Mouse (Mus musculus) brain, embryonic 14.5 days (tissue): ENCODE data around the gene Gm13697. TPM values are rescaled to one million over a fixed set of nuclear protein-coding genes. Genes with fewer than 3 reads are reported as not detected.
A peak's percentile ranks its signal among the peaks of the same experiment; 100 is the strongest.
"Not testable (repeated sequence)": the region's sequence is repeated elsewhere in the genome, so short reads cannot be mapped to it uniquely, and the experiment has no call there.

Experiments used
- DNase-seq: peaks from one replicate; pipeline ENCODE4 v3.0.0-alpha.2; 2011; ENCODE audit warnings: low read depth
- CTCF ChIP-seq: fragments of 200-500 bp; IDR thresholded peaks from 2 replicates; pipeline ENCODE4 v1.5.1; 2012; ENCODE audit warnings: inconsistent platforms, mild to moderate bottlenecking, moderate library complexity, borderline replicate concordance; ENCODE audit not compliant: insufficient read depth, insufficient read length; ENCODE audit errors: extremely low read depth
- POLR2A ChIP-seq: fragments of 200-500 bp; IDR thresholded peaks from 2 replicates; pipeline ENCODE4 v1.6.1; 2012; ENCODE audit warnings: mild to moderate bottlenecking, inconsistent platforms, borderline replicate concordance; ENCODE audit not compliant: poor library complexity, insufficient read depth, insufficient read length, severe bottlenecking; ENCODE audit errors: extremely low read depth
- polyA plus RNA-seq: library from polyadenylated mRNA; depleted of rRNA; stranded (reverse); fragments of >200 nt; gene quantifications from 2 replicates; pipeline ENCODE4 v1.2.3, GENCODE M21; 2012; rRNA removed

The Gm13697 gene
- not detected in 2 replicates for polyA plus RNA-seq

DNA sequence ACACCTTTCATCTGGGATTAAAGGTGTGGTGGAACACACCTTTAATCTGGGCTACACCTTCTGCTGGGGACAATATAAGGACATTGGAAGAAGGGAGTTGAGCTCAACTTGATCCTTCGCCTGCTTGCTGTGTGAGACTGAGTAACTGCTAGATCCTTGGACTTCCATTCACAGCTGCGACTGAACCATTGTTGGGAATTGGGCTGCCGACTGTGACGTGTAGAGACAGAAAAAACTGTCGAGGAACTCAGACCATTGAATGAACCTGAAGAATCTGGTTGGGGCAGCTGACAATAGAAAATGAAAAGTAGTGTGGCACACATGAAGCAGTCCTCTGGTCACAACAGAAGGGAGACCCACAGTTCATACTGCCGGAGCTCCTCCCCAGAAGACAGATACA is at the start of gene Gm13697:
Gene Gm13697 (plus strand): TSS at position 301 of the 400 bp plus-strand sequence.
- DNase-seq, result not testable (repeated sequence)

DNA sequence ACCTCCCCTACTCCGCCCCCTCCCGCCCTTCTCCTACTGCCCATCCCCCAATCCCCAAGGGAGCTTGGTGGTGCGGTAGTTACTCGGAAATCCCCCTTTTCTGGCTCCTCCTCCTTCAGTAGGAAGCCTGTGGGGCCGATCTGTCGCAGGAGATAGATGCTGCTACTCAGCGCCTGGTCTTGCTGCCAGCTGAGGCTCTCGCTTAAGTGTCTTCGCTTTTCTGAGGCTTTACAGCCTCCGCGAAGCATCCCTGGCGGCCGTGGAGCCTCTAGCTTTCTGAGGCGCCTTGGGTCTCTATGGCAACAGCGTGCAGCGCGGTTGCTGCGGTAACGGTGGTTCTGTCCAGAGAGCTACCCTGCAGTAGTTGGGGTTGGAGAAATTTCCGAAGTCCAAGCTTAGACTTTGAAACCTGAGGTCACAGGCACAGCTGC is 43.6 kb upstream of the Gm13697 start, which contains the start of gene Zswim2:
Gene Zswim2 (minus strand): TSS at position 298 of the 431 bp plus-strand sequence.
- TF ChIP-seq CTCF (peak; percentile 2; the same call in 1 of the 2 replicates), POLR2A (no peak)
- peak; percentile 95 for DNase-seq

DNA sequence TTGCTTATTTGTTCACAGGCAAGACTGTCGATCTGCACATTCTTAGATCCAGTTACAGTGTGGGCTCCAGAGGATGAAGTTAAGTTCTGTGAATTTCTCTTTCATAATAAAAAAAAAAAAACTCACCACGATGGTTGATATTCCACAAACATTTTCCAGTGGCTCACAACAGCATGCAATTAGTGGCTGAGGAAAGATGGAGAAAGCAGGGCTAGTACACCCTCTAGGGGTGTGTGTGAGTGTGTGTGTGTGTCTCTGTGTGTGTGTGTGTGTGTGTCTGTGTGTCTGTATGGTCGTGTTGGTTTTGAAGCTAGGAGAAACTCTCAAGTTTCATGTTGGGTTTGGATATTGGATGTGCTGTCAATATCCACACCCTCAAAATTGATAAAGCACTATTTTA is 43.2 kb upstream of the Gm13697 start:
- no peak for DNase-seq
- TF ChIP-seq CTCF (no peak), POLR2A (no peak)

DNA sequence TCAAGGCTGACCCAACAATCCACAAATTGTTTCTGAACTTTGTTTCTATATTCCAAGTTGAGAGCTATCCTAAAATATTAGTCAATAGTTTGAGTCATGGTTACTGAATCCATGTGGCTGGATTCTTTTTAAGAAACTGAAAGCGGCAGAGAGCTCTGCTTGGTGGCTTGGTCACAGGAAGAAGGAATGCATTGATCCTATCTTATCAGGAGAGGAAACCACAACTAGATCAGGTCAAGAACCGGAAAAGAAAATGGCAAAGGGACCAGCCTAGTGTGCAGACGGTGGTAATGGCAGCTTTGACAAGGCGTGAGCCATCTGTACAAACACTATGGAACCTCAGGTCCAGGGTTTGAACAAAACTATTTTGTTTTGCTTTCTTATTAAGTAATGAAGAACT is 42.8 kb upstream of the Gm13697 start:
- no peak for DNase-seq
- no peak for TF ChIP-seq POLR2A
- TF ChIP-seq CTCF, result no peak

DNA sequence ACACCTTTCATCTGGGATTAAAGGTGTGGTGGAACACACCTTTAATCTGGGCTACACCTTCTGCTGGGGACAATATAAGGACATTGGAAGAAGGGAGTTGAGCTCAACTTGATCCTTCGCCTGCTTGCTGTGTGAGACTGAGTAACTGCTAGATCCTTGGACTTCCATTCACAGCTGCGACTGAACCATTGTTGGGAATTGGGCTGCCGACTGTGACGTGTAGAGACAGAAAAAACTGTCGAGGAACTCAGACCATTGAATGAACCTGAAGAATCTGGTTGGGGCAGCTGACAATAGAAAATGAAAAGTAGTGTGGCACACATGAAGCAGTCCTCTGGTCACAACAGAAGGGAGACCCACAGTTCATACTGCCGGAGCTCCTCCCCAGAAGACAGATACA is 29.1 kb upstream of the Gm13697 start, which contains the start of gene Gm13698:
Gene Gm13698 (plus strand): TSS at position 301 of the 400 bp plus-strand sequence.
- DNase-seq, result not testable (repeated sequence)

- not testable (repeated sequence) for DNase-seq
These were observed 23.3 kb upstream of the Gm13697 start, which contains the start of gene Gm13693 for GRCm38 (mm10) chr2:83961203-83961602. Gene Gm13693 (plus strand): TSS chr2:83961503.

DNA sequence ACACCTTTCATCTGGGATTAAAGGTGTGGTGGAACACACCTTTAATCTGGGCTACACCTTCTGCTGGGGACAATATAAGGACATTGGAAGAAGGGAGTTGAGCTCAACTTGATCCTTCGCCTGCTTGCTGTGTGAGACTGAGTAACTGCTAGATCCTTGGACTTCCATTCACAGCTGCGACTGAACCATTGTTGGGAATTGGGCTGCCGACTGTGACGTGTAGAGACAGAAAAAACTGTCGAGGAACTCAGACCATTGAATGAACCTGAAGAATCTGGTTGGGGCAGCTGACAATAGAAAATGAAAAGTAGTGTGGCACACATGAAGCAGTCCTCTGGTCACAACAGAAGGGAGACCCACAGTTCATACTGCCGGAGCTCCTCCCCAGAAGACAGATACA is 17.5 kb upstream of the Gm13697 start, which contains the start of gene Gm13695:
Gene Gm13695 (plus strand): TSS at position 301 of the 400 bp plus-strand sequence.
- DNase-seq, result not testable (repeated sequence)

- DNase-seq, result not testable (repeated sequence)
These were observed 11.7 kb upstream of the Gm13697 start, which contains the start of gene Gm13696 for GRCm38 (mm10) chr2:83972823-83973222. Gene Gm13696 (plus strand): TSS chr2:83973123.

DNA sequence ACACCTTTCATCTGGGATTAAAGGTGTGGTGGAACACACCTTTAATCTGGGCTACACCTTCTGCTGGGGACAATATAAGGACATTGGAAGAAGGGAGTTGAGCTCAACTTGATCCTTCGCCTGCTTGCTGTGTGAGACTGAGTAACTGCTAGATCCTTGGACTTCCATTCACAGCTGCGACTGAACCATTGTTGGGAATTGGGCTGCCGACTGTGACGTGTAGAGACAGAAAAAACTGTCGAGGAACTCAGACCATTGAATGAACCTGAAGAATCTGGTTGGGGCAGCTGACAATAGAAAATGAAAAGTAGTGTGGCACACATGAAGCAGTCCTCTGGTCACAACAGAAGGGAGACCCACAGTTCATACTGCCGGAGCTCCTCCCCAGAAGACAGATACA is 5.9 kb upstream of the Gm13697 start, which contains the start of gene Gm13694:
Gene Gm13694 (plus strand): TSS at position 301 of the 400 bp plus-strand sequence.
- not testable (repeated sequence) for DNase-seq

GRCm38 (mm10) chr2:83990253-83990652 is 5.7 kb downstream of the Gm13697 start, which contains the start of gene Gm13691:
Gene Gm13691 (plus strand): TSS chr2:83990553.
- DNase-seq, result not testable (repeated sequence)

- not testable (repeated sequence) for DNase-seq
These were observed 9.2 kb downstream of the Gm13697 start for GRCm38 (mm10) chr2:83993639-83994255.

DNA sequence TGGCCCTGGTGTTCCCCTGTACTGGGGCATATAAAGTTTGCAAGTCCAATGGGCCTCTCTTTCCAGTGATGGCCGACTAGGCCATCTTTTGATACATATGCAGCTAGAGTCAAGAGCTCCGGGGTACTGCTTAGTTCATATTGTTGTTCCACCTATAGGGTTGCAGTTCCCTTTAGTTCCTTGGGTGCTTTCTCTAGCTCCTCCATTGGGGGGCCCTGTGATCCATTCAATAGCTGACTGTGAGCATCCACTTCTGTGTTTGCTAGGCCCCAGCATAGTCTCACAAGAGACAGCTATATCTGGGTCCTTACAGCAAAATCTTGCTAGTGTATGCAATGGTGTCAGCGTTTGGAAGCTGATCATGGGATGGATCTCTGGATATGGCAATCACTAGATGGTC is 10.0 kb downstream of the Gm13697 start:
- DNase-seq, result not testable (repeated sequence)

- peak; percentile 67 for DNase-seq
- TF ChIP-seq CTCF, result no peak
- TF ChIP-seq POLR2A, result no peak
These were observed 24.4 kb downstream of the Gm13697 start for GRCm38 (mm10) chr2:84008913-84009312.

DNA sequence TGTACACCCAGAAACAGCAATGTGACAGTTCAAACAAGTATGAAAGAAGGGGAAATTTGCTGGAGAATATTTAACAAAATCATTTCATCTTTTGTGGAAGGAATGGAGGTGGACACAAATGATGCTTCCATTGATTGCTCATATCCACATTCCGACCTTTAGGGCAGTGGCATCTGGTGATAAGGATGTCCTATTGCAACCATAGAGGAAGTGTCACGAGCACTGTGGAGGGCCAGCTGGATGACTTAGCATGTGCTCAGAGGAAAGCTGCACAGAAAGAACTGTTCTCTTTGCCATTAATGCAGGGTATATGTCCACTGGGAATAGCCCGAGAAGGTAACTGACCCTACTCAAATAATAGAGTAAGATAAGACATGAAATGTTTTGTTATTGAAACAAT is 25.3 kb downstream of the Gm13697 start:
- no peak for TF ChIP-seq POLR2A
- no peak for TF ChIP-seq CTCF
- DNase-seq, result no peak

GRCm38 (mm10) chr2:84014572-84014971 is 30.0 kb downstream of the Gm13697 start:
- DNase-seq, result no peak
- TF ChIP-seq CTCF, result no peak

DNA sequence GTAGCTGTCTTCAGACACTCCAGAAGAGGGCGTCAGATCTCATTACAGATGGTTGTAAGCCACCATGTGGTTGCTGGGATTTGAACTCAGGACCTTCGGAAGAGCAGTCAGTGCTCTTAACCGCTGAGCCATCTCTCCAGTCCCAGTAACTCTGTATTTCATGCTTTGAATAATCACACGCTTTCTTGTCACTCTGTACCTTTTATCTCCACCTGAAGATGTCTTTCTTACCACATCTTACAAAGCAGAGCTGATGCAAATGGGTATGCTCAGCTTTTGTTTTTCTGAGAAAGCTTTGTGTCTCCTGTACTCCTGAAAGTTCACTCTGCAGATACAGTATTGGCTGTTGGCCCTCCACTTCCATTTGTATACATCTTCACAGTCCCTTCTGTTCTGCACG is 31.7 kb downstream of the Gm13697 start:
- not testable (repeated sequence) for DNase-seq
